Mouse (Mus musculus): Measurements from ENCODE around the gene Syncrip.
"Not testable (repeated sequence)": the region's sequence is repeated elsewhere in the genome, so short reads cannot be mapped to it uniquely, and the experiment has no call there.

Gene Syncrip

DNA sequence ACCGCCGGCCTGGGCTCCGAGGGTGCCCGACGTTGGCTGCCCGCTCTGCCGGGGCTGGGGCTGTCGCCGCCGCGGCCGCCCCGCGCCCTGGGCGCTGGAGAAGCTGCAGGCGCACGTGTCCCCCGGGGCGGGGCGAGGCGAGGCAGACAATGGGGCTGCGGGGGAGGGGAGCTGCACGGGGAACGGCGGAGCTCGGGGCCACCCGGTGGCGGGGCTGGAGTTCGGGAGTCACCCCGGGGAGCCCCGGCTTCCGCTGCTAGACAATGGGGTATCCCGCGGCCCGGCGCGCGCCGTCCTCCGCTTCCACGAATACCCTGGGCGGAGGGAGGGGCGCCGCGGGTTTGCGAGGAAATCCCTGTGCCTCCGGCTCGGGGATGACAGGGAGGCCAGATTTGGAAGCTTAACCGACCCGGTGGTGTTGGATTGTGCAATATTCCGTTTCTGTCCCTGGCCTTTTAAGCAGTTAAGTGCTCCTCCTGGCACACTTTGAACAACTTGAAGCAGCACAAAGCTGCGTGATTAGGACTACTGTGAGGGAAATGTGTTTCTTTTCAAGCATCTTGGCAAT lies 539 bp upstream of the Syncrip start:
- peak; percentile 92 to 98 for DNase-seq (ENCODE audit: inconsistent age in 2 of 2, low spot score in 1 of 2)

GRCm38 (mm10) chr9:88481791-88482160 lies 598 bp downstream of the Syncrip start:
- peak; percentile 67 to 92 for DNase-seq (ENCODE audit: inconsistent age in 2 of 2, low spot score in 1 of 2)

GRCm38 (mm10) chr9:88481061-88481790 lies 1.1 kb downstream of the Syncrip start:
- DNase-seq (ENCODE audit: inconsistent age in 2 of 2, low spot score in 1 of 2): peak; percentile 72 to 85

DNA sequence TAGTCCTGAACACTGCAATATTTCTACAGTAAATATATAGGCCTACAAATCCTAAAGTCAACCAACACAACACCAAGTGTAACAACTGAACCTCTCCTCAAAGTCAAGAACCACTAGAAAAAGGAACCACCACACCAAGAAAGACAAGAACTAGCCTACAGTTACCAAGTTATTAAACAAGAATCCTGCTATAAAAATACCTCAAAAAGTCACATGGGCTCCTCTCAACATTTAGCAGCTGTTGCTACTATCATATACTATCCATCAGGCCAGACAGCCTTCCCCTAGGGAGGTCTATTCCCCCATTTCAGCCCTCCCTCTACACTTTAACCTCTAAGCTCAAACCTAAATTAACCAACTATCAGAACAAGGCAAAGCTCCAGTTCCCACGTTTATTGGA lies 2.3 kb downstream of the Syncrip start:
- DNase-seq (ENCODE audit: inconsistent age in 2 of 2, low spot score in 1 of 2): peak in 1 of 2 experiments; percentile 35

DNA sequence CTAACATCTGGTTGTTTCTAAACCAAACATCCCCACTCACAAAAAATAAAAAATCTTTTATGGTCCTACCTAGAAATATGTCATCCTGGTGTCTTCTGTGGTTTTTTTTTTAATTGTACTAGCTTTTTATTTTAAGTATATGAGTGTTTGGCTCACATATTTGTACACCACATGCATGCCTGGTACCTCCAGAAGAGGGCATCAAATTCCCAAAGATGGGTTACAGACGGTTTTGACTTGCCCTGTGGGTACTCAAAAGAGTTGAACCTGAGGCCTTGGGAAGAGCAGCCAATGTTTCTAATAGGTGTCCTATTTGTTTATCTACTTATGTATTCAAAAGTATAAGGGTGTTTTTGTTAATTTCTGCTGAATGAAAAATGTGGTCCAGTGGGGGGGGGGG lies 6.2 kb downstream of the Syncrip start:
- peak; percentile 17 to 63 for DNase-seq (ENCODE audit: inconsistent age in 2 of 2, low spot score in 1 of 2)

DNA sequence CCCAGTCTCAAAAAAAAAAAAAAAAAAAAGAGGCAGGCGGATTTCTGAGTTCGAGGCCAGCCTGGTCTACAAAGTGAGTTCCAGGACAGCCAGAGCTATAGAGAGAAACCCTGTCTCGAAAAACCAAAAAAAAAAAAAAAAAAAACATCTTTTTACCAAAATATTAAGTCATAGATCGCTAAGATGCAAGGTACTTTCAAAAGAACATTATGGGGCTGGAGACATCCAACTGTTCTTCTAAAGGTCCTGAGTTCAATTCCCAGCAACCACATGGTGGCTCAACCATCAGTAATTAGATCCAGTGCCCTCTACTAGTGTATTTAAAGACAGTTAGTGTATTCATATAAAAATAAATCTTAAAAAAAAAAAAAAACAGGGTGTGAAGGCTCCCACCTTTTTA lies 21.4 kb downstream of the Syncrip start:
- DNase-seq (ENCODE audit: inconsistent age in 2 of 2, low spot score in 1 of 2): not testable (repeated sequence)

- no peak for DNase-seq (ENCODE audit: inconsistent age in 2 of 2, low spot score in 1 of 2)
Measured at GRCm38 (mm10) chr9:88439991-88440390, 42.4 kb downstream of the Syncrip start.

GRCm38 (mm10) chr9:88439238-88439600 lies 43.2 kb downstream of the Syncrip start:
- no peak for DNase-seq (ENCODE audit: inconsistent age in 2 of 2, low spot score in 1 of 2)

- DNase-seq (ENCODE audit: inconsistent age in 2 of 2, low spot score in 1 of 2): peak; percentile 99
Measured at GRCm38 (mm10) chr9:88438555-88439237, 43.7 kb downstream of the Syncrip start, which contains the start of gene Snx14. TSS of gene Snx14 (minus strand) at chr9:88438958.

GRCm38 (mm10) chr9:88438237-88438554 lies 44.2 kb downstream of the Syncrip start:
- DNase-seq (ENCODE audit: inconsistent age in 2 of 2, low spot score in 1 of 2): no peak

DNA sequence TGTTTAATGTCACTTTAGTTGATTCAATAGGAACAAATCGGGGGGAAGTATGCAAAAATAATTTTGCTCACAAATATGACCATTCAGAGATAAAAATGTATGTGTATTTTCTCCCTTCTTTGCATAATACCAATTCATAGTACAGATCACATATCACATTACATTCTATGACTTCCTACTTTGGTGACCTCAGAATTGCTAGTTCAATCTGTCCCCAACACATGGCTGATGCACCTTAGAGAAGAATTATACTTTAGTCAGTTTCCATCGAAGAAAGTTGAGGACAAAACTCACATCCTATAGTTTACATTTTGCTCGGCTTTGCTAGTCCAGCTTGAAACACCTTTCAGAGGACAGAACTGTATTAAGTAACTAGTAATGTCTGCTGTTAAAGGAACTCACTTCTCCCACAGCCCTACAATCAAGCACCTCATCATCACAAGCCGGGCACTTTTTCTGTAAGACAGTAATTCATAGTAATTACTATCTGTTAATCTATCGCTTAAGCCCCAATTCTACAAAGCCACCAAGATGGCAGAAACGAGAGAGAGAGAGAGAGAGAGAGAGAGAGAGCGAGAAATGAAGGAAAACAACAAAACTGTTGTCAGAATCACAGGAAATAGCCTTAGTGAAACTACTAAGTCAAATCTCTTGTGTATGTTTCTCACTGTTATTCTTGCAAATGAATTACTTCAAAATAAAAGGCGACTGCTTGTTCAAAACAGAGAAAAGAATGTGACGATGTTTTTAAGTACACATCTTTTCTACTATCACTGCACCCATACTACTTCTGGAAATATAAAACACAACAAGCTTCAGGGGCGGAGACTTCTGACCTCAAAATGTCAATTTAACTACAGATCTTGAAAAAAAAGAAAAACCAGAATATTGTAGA lies 44.8 kb downstream of the Syncrip start:
- DNase-seq (ENCODE audit: inconsistent age in 2 of 2, low spot score in 1 of 2): no peak

GRCm38 (mm10) chr9:88424356-88424755 lies 58.0 kb downstream of the Syncrip start:
- DNase-seq (ENCODE audit: inconsistent age in 2 of 2, low spot score in 1 of 2): no peak

GRCm38 (mm10) chr9:88422428-88422827 lies 59.9 kb downstream of the Syncrip start:
- DNase-seq (ENCODE audit: inconsistent age in 2 of 2, low spot score in 1 of 2): no peak

GRCm38 (mm10) chr9:88416752-88417151 lies 65.6 kb downstream of the Syncrip start:
- DNase-seq (ENCODE audit: inconsistent age in 2 of 2, low spot score in 1 of 2): no peak

GRCm38 (mm10) chr9:88409978-88410377 lies 72.4 kb downstream of the Syncrip start:
- no peak for DNase-seq (ENCODE audit: inconsistent age in 2 of 2, low spot score in 1 of 2)

GRCm38 (mm10) chr9:88404515-88404914 lies 77.9 kb downstream of the Syncrip start:
- DNase-seq (ENCODE audit: inconsistent age in 2 of 2, low spot score in 1 of 2): no peak

- DNase-seq (ENCODE audit: inconsistent age in 2 of 2, low spot score in 1 of 2): peak in 1 of 2 experiments; percentile 7
Measured at GRCm38 (mm10) chr9:88404088-88404487, 78.3 kb downstream of the Syncrip start.

DNA sequence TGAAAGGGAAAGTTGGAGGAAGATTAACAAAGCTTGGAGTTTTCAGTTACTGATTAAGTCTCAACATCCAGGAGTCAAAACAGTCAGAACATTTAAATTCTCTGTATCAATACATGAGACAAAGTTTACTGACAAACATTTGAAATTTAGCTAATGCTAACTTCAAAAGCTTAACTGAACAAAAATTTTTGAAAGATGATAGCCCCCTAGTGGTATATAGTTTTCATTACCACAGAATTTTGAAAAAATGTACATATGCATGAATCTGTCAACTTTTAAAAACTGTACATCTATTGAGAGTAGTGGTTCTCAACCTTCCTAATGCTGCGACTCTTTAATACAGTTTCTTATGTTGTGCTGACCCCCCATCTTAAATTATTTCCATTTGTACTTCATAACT lies 83.9 kb downstream of the Syncrip start:
- DNase-seq (ENCODE audit: inconsistent age in 2 of 2, low spot score in 1 of 2): no peak
